Mouse (Mus musculus) hindbrain, postnatal 0 days (tissue): Measurements from ENCODE around the gene Csmd2. TPM values are rescaled to one million over a fixed set of nuclear protein-coding genes. Genes with fewer than 3 reads are reported as not detected.

Experiments
- ATAC-seq: fragments of 200-750 bp; cut with Nextera tagmentation; 2 replicates; pipeline ENCODE4 v1.8.0; 2017; ENCODE audit warnings: mild to moderate bottlenecking, moderate TSS enrichment, moderate library complexity
- DNase-seq: peaks from one replicate; pipeline ENCODE4 v3.0.0-alpha.2; 2015; ENCODE audit warnings: low spot score
- H3K27ac ChIP-seq: fragments of 300-500 bp; sonication (generic); 2 replicates; pipeline ENCODE4 v1.5.1; 2014; ENCODE audit warnings: mild to moderate bottlenecking
- H3K27me3 ChIP-seq: fragments of 300-500 bp; sonication (generic); 2 replicates; pipeline ENCODE4 v1.6.1; 2014; ENCODE audit warnings: low read length, mixed read lengths; ENCODE audit not compliant: insufficient read depth
- H3K36me3 ChIP-seq: fragments of 300-500 bp; sonication (generic); 2 replicates; pipeline ENCODE4 v1.6.1; 2014; ENCODE audit warnings: low read length, mixed read lengths; ENCODE audit not compliant: insufficient read depth
- H3K4me1 ChIP-seq: fragments of 300-500 bp; sonication (generic); 2 replicates; pipeline ENCODE4 v1.6.1; 2014; ENCODE audit warnings: antibody characterized with exemption, low read length, mixed read lengths; ENCODE audit not compliant: insufficient read depth
- H3K4me2 ChIP-seq: fragments of 300-500 bp; sonication (generic); 2 replicates; pipeline ENCODE4 v1.6.1; 2014; ENCODE audit warnings: low read depth, mild to moderate bottlenecking, low read length, moderate library complexity, mixed read lengths
- H3K4me3 ChIP-seq: fragments of 300-500 bp; sonication (generic); 2 replicates; pipeline ENCODE4 v1.5.1; 2014; ENCODE audit warnings: low read length
- H3K9ac ChIP-seq: fragments of 300-500 bp; sonication (generic); replicated peaks from 2 replicates; pipeline ENCODE4 v1.6.1; 2014; ENCODE audit warnings: mild to moderate bottlenecking, low read length, moderate library complexity, mixed read lengths
- H3K9me3 ChIP-seq: fragments of 300-500 bp; sonication (generic); 2 replicates; pipeline ENCODE4 v1.6.1; 2016; ENCODE audit warnings: low read length, mixed read lengths
- CTCF ChIP-seq: IDR thresholded peaks from 2 replicates; pipeline ENCODE4 v1.5.1; 2016; ENCODE audit warnings: antibody characterized with exemption, control low read depth, low read depth
- WGBS: fragments of 180-500 bp; shearing (Covaris S2); extraction: QIAGEN DNeasy Blood & Tissue Kit; methylation state at CpG from one replicate; pipeline ENCODE4 v1.1.7; 2014; 5-methylcytosine and 5-hydroxymethylcytosine counted together
- polyA plus RNA-seq: library from polyadenylated mRNA; unstranded; fragments of >200 nt; fragmentation: Nextera tagmentation; extraction: Ambion mirVana; gene quantifications from 2 replicates; pipeline ENCODE4 v1.2.1, GENCODE M21; 2015
- total RNA-seq: library from RNA; depleted of rRNA; stranded (reverse); fragments of >200 nt; gene quantifications from 2 replicates; pipeline ENCODE4 v1.2.3, GENCODE M21; 2014

The Csmd2 gene
- total and polyA plus RNA-seq, 2 experiments from 2014 or later: 8.2 to 41.3 TPM

DNA sequence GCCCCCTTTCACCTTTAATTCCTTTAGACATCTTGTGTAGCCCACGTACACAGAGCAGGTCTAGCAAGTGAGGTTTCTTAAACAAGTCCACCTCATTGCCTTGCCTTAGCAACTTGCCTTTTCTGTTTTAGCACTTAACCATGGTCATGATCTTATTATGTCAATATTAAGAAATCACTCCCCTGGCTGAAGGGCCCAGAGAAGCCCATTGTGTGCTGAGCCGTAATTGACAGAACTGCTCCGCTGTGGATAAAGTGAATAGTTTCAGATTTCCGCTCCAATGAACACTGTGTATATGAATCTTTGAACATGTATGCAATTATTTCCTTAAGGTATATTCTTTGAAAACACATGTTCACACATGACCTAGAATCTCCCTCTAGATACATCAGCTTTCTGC lies 434.8 kb downstream of the Csmd2 start:
- TF ChIP-seq CTCF: no peak
- no peak overlapping the region for H3K4me3 ChIP-seq
- WGBS: 42% methylated on average over 4 of the region's 4 CpGs
- no peak overlapping the region for H3K4me2 ChIP-seq
- H3K27me3 ChIP-seq: no peaks in the 10 kb centered on the region
- H3K27ac ChIP-seq: no peak overlapping the region
- DNase-seq: no peak
- no peak for ATAC-seq
- H3K9ac ChIP-seq: no peak overlapping the region
- peaks cover 10% of the 10 kb centered on the region; the same call in 1 of the 2 replicates for H3K4me1 ChIP-seq
- no peaks in the 10 kb centered on the region for H3K9me3 ChIP-seq
- no peaks in the 10 kb centered on the region; the same call in 1 of the 2 replicates for H3K36me3 ChIP-seq

DNA sequence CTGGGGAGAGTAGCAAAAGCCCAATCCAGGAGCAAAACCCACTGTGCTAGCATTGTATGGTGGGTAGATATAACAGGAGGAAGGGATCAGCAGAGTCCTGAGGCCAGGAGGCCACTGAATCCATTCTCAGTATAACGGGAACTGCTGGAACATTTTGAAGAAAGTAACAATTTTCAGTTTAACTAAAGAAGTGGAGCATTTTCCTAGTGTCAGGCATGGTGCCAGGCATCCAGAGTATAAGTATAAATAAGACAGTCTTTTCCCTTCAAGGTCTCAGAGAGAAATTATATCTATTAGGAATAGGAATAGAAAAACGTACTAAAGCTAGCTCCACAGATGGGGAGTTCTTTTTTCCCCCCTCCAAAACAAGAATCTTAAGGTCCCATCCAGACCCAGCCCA lies 437.7 kb downstream of the Csmd2 start:
- peaks cover 15% of the 10 kb centered on the region; the same call in 1 of the 2 replicates for H3K4me1 ChIP-seq
- H3K27me3 ChIP-seq: no peaks in the 10 kb centered on the region
- no peak overlapping the region for H3K4me2 ChIP-seq
- H3K9me3 ChIP-seq: no peaks in the 10 kb centered on the region
- H3K27ac ChIP-seq: no peak overlapping the region
- H3K9ac ChIP-seq: no peak overlapping the region
- H3K36me3 ChIP-seq: no peaks in the 10 kb centered on the region; the same call in 1 of the 2 replicates
- TF ChIP-seq CTCF: no peak
- whole genome bisulfite sequencing: 56% methylated on average over 2 of the region's 2 CpGs
- no peak for DNase-seq
- no peak overlapping the region for H3K4me3 ChIP-seq
- ATAC-seq: no peak

DNA sequence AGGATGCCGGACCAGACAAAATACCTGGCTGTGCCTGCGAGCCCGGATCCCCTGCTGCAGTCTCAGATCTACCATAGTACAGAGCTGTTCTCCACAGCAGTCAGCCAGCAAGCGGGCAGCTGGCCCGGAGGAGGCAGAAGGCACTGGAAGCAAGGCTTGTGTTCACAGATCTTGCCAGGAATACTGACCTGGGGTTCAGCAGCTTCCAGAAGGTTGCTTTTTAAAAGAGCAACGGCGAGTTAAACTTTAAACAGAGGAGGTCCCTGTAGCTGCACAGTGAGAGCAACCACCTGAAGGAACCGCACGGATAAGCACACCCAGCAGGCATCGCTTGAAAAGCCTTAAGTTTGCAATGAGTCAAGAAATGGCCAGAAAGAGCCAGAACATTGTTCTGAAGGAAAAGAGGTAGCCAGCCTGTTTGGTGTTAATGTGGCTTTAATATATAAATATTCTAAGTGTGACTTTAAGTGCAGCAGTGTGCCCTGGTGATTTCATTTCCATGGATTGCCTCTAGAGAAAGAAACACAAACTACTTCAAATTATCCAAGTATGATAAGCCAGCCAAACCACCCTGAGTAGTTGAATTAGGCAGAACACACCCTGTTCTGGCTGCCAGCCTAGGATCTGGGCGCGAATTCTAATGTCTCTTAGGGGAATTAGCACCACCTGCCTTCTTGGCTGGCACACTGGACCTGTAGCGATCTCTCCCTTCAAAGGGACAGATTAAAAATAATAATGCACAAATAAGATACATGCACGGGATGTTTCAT lies 439.8 kb downstream of the Csmd2 start:
- Histone ChIP-seq H3K27ac (peak overlapping the region; percentile 5; the same call in 1 of the 2 replicates), H3K9ac (no peak overlapping the region), H3K4me3 (no peak overlapping the region), H3K4me2 (no peak overlapping the region), H3K9me3 (no peaks in the 10 kb centered on the region), H3K36me3 (no peaks in the 10 kb centered on the region), H3K4me1 (peaks cover 15% of the 10 kb centered on the region; the same call in 1 of the 2 replicates), H3K27me3 (no peaks in the 10 kb centered on the region)
- ATAC-seq: no peak
- DNase-seq: peak; percentile 61
- WGBS: 44% methylated on average over 14 of the region's 14 CpGs
- TF ChIP-seq CTCF: no peak

DNA sequence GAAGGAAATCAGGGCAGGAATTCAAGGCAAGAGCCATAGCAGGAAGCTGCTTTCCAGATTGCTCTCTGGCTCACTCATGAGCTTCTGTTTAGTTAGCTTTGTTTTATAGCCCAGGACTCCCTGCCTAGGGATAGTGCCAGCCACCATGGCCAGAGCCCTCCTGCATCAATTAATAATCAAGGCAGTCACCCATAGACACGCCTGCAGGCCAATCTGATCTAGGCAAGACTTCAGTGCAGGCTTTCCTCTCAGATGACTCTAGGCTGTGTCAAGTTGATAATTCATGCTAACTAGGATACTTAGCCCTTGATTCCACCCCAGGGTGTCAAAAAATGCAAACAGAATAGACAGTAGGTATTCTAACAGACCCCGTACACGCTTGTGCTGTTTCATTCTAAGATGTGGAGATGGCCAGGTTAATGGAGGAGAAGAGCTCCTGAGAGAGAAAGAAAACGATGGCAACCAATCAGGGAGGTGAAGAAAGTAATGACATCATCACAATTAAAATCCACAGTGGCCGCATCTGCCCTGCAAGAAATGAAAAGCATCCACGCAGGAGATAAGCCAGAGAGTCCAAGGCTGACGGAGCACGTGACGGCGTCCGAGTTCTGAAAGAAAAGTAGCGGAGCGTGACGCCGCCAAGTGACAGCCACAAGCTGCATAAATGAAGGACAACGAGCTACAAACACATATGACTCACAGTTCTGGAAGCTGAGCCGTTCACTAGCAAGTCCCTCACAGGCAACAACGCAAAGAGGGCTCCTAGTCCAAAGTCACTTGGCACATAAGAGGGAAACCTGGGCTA lies 440.8 kb downstream of the Csmd2 start:
- peak; percentile 79 for ATAC-seq
- H3K9ac ChIP-seq: no peak overlapping the region

DNA sequence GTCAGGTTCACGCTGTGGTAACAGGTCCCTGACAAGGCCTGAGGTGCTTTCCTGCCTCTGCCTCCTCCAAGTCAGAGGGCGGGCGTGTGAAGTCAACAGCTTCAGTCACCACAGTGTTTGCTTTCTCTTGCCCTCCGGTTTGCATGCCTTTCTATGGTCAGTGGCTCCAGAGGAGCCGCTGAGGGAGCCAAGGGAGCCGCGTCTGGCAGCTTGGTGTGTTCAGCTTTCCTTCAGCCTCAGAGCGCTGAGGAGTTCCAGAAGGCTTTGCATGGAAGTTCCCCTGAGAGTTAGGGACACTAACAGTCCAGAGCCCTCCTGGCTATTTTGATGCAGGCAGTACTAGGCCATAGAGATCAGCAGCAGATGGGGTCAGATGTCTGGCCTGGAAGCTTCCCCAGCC lies 441.9 kb downstream of the Csmd2 start:
- H3K9me3 ChIP-seq: no peaks in the 10 kb centered on the region
- no peak overlapping the region for H3K9ac ChIP-seq
- TF ChIP-seq CTCF: no peak
- peak; percentile 21; the same call in 1 of the 2 replicates for ATAC-seq
- peaks cover 15% of the 10 kb centered on the region; the same call in 1 of the 2 replicates for H3K4me1 ChIP-seq
- DNase-seq: no peak
- H3K4me3 ChIP-seq: no peak overlapping the region
- H3K4me2 ChIP-seq: no peak overlapping the region
- no peaks in the 10 kb centered on the region for H3K36me3 ChIP-seq
- H3K27me3 ChIP-seq: no peaks in the 10 kb centered on the region
- no peak overlapping the region for H3K27ac ChIP-seq
- WGBS: 67% methylated on average over 8 of the region's 8 CpGs

More for the DNA sequence above, 440.8 kb downstream of the Csmd2 start:
- Histone ChIP-seq H3K4me1 (peaks cover 15% of the 10 kb centered on the region; the same call in 1 of the 2 replicates), H3K27me3 (no peaks in the 10 kb centered on the region), H3K9me3 (no peaks in the 10 kb centered on the region), H3K4me3 (no peak overlapping the region), H3K27ac (peak overlapping the region; percentile 71), H3K36me3 (no peaks in the 10 kb centered on the region), H3K4me2 (peak overlapping the region; percentile 21; the same call in 1 of the 2 replicates)
- TF ChIP-seq CTCF: no peak; the same call in 1 of the 2 replicates
- peak; percentile 75 for DNase-seq
- WGBS: 12% methylated on average over 18 of the region's 18 CpGs

DNA sequence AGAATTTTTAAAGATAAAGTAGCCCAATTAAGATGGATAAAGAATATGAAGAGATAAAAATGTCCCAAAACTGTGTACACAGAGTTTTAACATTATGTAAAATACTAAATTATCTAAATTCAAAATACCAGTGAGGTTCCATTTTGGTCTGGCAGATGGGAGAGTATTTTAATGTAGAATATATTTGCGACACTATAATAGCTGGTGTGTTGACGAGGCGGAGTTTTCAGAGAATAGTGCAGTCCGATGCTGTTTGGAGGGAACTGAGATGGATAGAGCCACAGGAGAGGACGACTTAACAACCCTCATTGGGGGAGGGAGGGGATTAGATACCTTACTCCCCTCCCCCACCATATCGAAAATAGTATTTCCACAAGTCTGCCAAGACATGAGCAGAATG lies 452.9 kb downstream of the Csmd2 start:
- ATAC-seq (no peak), DNase-seq (no peak)
- H3K4me3 ChIP-seq: no peak overlapping the region
- WGBS: 87% methylated on average over 6 of the region's 6 CpGs
- H3K27ac ChIP-seq: no peak overlapping the region
- peaks cover 11% of the 10 kb centered on the region for H3K4me1 ChIP-seq
- no peak for TF ChIP-seq CTCF
- H3K9ac ChIP-seq: no peak overlapping the region
- H3K27me3 ChIP-seq: no peaks in the 10 kb centered on the region
- H3K9me3 ChIP-seq: no peaks in the 10 kb centered on the region
- H3K4me2 ChIP-seq: no peak overlapping the region
- H3K36me3 ChIP-seq: no peaks in the 10 kb centered on the region
